Mouse (Mus musculus) right cerebral cortex, postnatal 14 days (tissue): Measurements from ENCODE around the gene Mrps34.

Experiments
- DNase-seq: peaks from one replicate; pipeline ENCODE4 v3.0.0; 2022

The Mrps34 gene

GRCm38 (mm10) chr17:24894995-24895547 is at the start of gene Mrps34, which contains the start of gene Eme2:
Gene Mrps34 (plus strand): TSS chr17:24895116.
Gene Eme2 (minus strand): TSS chr17:24895087.
- DNase-seq = peak; percentile 82

GRCm38 (mm10) chr17:24847386-24847785 is 47.5 kb upstream of the Mrps34 start:
- DNase-seq = no peak

- no peak for DNase-seq
Observed at GRCm38 (mm10) chr17:24848600-24849031, 46.3 kb upstream of the Mrps34 start.

GRCm38 (mm10) chr17:24849733-24850064 is 45.2 kb upstream of the Mrps34 start:
- DNase-seq = no peak

GRCm38 (mm10) chr17:24850065-24850772 is 44.7 kb upstream of the Mrps34 start, which contains the start of gene Fahd1:
Gene Fahd1 (minus strand): TSS chr17:24850364.
- DNase-seq = peak; percentile 91

GRCm38 (mm10) chr17:24850773-24851127 is 44.2 kb upstream of the Mrps34 start:
- DNase-seq = no peak

GRCm38 (mm10) chr17:24851381-24852125 is 43.4 kb upstream of the Mrps34 start:
- DNase-seq = no peak

GRCm38 (mm10) chr17:24855838-24856464 is 39.0 kb upstream of the Mrps34 start:
- no peak for DNase-seq

GRCm38 (mm10) chr17:24856589-24856988 is 38.3 kb upstream of the Mrps34 start:
- no peak for DNase-seq

- DNase-seq = no peak
Observed at GRCm38 (mm10) chr17:24857831-24858470, 37.0 kb upstream of the Mrps34 start.

GRCm38 (mm10) chr17:24858967-24859366 is 35.9 kb upstream of the Mrps34 start:
- no peak for DNase-seq

GRCm38 (mm10) chr17:24860076-24860475 is 34.8 kb upstream of the Mrps34 start:
- no peak for DNase-seq

- no peak for DNase-seq
Observed at GRCm38 (mm10) chr17:24861785-24862184, 33.1 kb upstream of the Mrps34 start.

GRCm38 (mm10) chr17:24865776-24866175 is 29.1 kb upstream of the Mrps34 start, which contains the start of gene Igfals:
Gene Igfals (plus strand): TSS chr17:24865997.
- no peak for DNase-seq

GRCm38 (mm10) chr17:24867914-24868313 is 27.0 kb upstream of the Mrps34 start:
- DNase-seq = no peak

GRCm38 (mm10) chr17:24873695-24874404 is 21.1 kb upstream of the Mrps34 start:
- DNase-seq = no peak

GRCm38 (mm10) chr17:24874405-24874745 is 20.5 kb upstream of the Mrps34 start:
- DNase-seq = no peak

GRCm38 (mm10) chr17:24874989-24875388 is 19.9 kb upstream of the Mrps34 start:
- DNase-seq = no peak

- DNase-seq = no peak
Observed at GRCm38 (mm10) chr17:24877336-24878116, 17.4 kb upstream of the Mrps34 start.

- DNase-seq = no peak
Observed at GRCm38 (mm10) chr17:24878117-24878397, 16.9 kb upstream of the Mrps34 start.

GRCm38 (mm10) chr17:24878531-24878930 is 16.4 kb upstream of the Mrps34 start:
- no peak for DNase-seq
